Mouse (Mus musculus): ENCODE results near the gene Tmc6.

The Tmc6 gene

GRCm38 (mm10) chr11:117781199-117781821 is 688 bp downstream of the Tmc6 start:
- DNase-seq (ENCODE audit: low read depth, low spot score) = peak; percentile 57

DNA sequence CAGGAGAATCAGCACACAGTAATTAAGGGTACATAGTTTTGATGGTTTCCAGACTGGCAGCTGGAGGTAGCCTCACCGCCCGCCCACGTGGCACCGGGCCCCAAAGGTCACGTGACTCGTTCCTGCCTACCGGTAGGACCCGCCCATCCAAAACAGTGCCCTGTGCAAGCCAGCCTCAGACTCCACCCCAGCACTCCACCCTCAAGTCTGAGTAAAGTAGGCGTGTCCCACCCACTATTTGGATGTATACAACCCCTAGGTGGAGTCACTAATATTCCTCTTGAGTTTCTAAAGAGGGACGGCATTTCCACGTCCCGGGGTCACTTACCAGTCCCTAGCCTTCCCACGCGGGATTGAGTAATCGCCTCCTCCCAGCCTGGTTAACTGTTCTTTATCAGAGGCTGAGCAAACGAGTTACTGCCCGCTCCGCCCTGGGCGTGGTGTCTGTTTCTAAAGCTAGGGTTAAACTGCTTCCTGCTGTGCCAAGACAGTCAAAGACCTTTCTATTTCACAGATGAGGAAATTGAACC is 1.4 kb downstream of the Tmc6 start:
- DNase-seq (ENCODE audit: low read depth, low spot score) = peak; percentile 91

DNA sequence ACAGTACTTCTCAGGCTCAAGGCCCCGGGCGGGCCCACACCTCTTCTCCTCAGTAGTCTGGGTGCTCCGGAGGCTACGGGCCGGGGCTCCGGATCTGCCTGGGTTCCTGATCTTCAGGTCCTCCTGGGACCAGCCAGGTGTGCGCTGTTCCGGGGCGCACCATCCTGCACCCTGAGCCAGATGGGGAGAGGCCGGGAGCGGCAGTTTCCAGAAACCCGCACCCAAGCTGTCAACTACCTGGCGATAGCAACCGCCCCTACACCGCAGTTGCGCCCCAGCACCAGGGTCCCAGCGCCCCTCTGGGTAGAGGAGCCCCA is 1.8 kb downstream of the Tmc6 start:
- no peak for DNase-seq (ENCODE audit: low read depth, low spot score)

- no peak for DNase-seq (ENCODE audit: low read depth, low spot score)
Measured at GRCm38 (mm10) chr11:117779434-117780198, 2.4 kb downstream of the Tmc6 start.

GRCm38 (mm10) chr11:117778851-117779433 is 3.1 kb downstream of the Tmc6 start:
- no peak for DNase-seq (ENCODE audit: low read depth, low spot score)

DNA sequence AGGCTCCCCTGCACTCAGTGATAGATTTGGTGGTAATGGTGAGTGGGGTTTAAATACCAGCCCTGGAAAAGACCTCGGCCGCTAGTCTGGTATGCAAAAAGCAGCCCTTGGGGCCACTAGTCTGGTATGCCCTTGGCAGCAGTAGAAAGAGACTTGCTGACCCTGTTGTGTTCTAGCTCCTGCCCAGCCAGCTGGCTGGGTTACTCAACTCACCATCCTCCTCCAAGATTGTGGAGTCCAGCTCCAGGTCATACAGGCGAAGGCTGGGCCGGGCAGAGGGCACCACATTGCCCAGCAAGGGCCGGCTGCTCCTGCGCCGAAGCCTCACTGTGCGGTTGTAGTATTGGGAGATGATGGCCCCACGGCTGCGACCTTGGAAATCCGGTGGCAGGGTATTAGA is 4.0 kb downstream of the Tmc6 start:
- no peak for DNase-seq (ENCODE audit: low read depth, low spot score)

GRCm38 (mm10) chr11:117777111-117777510 is 4.9 kb downstream of the Tmc6 start:
- no peak for DNase-seq (ENCODE audit: low read depth, low spot score)

- DNase-seq (ENCODE audit: low read depth, low spot score) = no peak
Measured at GRCm38 (mm10) chr11:117776085-117776792, 5.8 kb downstream of the Tmc6 start.

GRCm38 (mm10) chr11:117775540-117775939 is 6.5 kb downstream of the Tmc6 start:
- DNase-seq (ENCODE audit: low read depth, low spot score) = no peak

GRCm38 (mm10) chr11:117774925-117775324 is 7.1 kb downstream of the Tmc6 start:
- DNase-seq (ENCODE audit: low read depth, low spot score) = no peak

DNA sequence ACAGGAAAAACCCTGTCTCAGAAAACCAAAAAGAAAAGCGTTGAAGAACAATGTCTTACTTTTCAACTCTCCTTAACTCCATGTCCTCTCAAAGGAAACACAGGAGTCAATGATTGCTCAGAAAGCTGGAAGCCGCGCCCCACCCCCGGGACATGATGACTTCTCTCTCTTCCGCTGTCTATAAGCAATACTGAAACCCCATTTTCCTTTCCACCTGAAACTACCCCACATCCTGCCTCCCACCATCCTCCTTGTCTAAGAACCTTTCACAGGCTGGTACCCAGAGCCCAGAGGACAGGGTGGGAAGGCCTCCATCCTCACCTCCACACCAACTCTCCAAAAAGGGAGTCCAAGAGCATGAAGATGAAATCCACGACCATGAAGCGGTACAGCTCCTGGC is 9.6 kb downstream of the Tmc6 start:
- DNase-seq (ENCODE audit: low read depth, low spot score) = no peak

- DNase-seq (ENCODE audit: low read depth, low spot score) = no peak
Measured at GRCm38 (mm10) chr11:117770407-117770806, 11.6 kb downstream of the Tmc6 start.

- DNase-seq (ENCODE audit: low read depth, low spot score) = no peak
Measured at GRCm38 (mm10) chr11:117769683-117770047, 12.3 kb downstream of the Tmc6 start.

DNA sequence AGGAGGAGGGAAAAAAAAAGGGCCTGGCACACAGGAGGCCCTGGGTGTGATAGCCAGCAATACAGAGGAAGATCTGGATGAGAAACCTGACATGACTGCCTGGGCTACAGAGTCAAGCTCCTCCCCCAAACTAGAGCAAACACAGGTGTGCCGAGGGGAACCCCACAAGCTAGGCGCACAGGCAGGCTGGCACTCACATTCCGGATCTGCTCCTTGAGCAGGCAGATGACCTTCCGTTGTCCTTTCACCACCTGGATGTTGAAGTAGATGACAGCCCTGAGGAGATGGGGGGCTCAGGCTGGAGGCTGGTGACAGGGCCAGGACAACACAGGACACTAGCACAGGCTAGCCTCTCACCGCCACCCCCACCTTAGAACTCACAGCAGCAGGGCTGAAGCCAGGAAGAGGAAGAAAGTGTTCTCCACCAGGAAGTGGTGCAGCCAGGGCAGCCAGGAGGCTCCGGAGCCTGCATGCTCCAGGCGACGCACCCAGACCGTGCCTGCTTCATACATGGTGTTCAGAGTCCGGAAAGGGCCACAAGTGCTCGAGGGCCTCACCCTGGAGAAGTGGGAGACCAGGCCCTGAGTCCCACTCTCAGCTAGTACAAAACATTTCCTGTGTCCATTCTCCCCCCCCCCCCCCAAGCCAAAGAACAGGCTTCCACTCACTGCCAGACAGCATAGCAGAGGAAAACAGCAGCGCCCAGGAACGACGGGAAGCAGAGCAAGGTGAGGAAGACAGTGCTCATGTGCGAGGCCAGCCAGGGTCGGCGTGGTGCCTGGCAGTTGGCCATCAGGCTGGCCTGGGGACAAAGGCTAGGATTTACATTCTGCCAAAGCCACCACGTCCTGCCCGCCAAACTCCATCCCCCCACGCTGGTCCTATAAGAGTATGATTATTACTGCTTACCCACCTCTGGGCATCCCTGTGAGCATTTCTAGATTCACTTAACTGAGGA is 13.0 kb downstream of the Tmc6 start:
- DNase-seq (ENCODE audit: low read depth, low spot score) = no peak

DNA sequence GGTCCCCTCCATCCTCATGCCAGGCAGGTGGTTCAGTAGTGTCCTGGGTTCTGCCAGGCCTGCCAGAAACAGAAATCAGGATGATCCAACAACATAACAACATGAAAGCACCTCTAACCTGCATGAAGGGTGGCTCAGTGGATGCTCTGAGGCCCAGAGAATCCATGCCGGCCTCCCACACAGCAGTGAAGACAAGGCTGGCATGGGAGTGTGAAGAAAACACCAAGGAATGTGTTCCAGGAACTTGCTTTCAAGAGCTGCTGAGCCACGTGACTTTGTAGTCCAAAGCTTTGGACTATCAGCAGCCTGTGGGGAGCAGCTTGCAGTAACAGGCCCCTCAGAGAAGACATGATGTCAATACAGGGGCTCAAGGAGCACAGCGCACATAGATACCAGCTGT is 15.7 kb downstream of the Tmc6 start:
- DNase-seq (ENCODE audit: low read depth, low spot score) = no peak

DNA sequence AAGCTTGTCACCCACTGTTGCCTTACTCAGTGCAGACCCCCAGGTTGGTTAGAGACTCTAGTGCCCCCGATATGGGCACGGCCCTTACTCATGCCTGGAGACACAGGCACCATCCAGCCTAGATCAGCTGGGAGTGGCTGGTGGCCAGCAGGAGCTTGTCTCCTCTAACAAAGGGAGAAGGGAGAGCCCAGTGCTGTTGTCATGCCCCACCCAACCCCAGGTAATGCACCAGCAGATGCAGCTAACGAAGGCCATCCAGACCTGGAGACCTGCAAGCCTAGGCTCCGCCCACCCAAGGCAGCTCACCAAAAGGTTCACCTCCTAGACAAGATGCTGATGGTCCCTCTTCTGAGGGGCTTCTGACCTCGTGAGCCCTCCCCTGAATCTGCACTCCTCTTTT is 16.6 kb downstream of the Tmc6 start:
- no peak for DNase-seq (ENCODE audit: low read depth, low spot score)

DNA sequence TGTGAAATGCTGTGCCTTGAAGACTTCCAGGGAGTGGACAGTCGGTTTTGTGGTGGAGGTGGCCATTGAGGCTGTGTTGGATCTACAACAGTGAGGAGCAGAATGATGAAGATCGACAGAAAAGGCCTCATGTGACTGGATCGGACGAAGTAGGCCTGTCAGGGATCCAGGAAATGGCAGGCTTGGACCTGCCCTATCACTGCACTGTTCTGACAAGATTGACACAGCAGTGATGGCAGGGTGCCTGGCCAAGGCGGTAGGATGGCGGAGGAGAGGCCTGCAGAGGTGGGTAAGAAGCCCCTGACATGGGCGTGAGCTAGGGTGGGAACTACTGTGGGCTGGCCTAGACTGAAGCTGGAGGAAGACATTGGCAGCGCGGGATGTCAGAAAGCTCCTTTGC is 17.7 kb downstream of the Tmc6 start:
- no peak for DNase-seq (ENCODE audit: low read depth, low spot score)

- DNase-seq (ENCODE audit: low read depth, low spot score) = no peak
Measured at GRCm38 (mm10) chr11:117762246-117762645, 19.8 kb downstream of the Tmc6 start.

DNA sequence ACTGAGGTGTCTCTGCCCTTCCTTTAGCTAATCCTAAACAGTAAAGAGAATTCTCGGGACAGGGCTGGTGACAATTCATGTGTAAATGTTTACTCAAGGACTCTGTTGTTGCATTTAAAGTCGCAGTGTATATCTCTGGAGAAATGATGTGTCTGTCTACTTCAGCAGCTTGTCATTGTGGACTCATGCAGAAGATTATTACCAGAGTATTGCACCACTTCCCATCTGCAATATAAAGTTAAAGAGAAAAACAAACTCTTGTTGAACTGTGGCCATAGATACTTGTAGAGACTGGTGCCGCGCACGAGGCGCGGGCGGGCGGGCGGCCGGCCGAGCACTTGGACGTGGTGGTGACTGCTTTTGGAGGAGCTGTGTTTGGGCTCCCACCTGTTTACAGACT is 20.2 kb downstream of the Tmc6 start:
- no peak for DNase-seq (ENCODE audit: low read depth, low spot score)

DNA sequence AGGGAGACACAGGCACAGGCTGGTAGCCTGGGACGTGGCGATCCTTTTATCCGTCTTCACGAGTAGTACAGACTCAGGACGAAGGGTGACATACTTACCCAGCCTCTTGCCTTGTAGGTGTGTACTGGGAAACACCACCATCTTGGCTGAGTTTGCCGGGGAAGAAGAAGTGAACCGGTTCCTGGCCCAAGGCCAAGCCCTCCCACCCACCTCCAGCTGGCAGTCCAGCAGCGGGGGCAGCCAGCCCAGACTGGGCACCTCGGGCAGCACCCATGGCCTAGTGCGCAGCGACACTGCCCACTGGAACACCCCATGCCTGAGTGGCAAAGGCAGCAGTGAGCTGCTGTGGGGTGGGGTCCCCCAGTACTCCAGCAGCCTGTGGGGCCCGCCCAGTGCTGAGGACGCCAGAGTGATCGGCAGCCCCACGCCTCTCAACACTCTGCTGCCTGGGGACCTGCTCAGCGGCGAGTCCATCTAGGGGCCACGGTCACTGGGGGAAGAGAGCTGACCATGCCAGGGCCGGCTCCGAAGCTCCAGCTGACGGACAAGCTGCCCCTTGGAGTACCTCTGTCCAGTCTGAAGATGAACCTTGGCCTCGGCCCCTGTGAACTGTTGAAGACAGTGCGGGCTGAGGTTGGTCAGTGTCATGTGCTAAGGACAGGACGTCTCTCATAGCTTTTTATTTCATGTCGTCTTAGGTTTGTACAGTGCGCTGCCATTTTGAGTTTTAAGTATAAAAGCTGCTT is 21.5 kb downstream of the Tmc6 start:
- DNase-seq (ENCODE audit: low read depth, low spot score) = no peak

- no peak for DNase-seq (ENCODE audit: low read depth, low spot score)
Measured at GRCm38 (mm10) chr11:117759267-117759666, 22.7 kb downstream of the Tmc6 start.
